Mouse (Mus musculus) forebrain, embryonic 14.5 days (tissue): Measurements from ENCODE around the gene Gm5767. TPM values are rescaled to one million over a fixed set of nuclear protein-coding genes. Genes with fewer than 3 reads are reported as not detected.

Experiments
- ATAC-seq: fragments of 200-750 bp; cut with Nextera tagmentation; 2 replicates; pipeline ENCODE4 v1.8.0; 2017; ENCODE audit warnings: mild to moderate bottlenecking, moderate library complexity
- DNase-seq: peaks from one replicate; pipeline ENCODE4 v3.0.0-alpha.2; 2015; ENCODE audit warnings: low spot score
- H3K27ac ChIP-seq: fragments of 300-500 bp; sonication (generic); 2 replicates; pipeline ENCODE4 v1.5.1; 2014; ENCODE audit warnings: low read depth, mild to moderate bottlenecking, control low read depth, low read length, moderate library complexity
- H3K27me3 ChIP-seq: fragments of 300-500 bp; sonication (generic); replicated peaks from 2 replicates; pipeline ENCODE4 v1.6.1; 2014; ENCODE audit warnings: low read length, control low read depth, mixed read lengths; ENCODE audit not compliant: control insufficient read depth, insufficient read depth
- H3K36me3 ChIP-seq: fragments of 300-500 bp; sonication (generic); 2 replicates; pipeline ENCODE4 v1.6.1; 2014; ENCODE audit warnings: low read length, control low read depth; ENCODE audit not compliant: control insufficient read depth, insufficient read depth
- H3K4me1 ChIP-seq: fragments of 300-500 bp; sonication (generic); 2 replicates; pipeline ENCODE4 v1.6.1; 2014; ENCODE audit warnings: antibody characterized with exemption, low read length, control low read depth; ENCODE audit not compliant: control insufficient read depth, insufficient read depth
- H3K4me2 ChIP-seq: fragments of 300-500 bp; sonication (generic); 2 replicates; pipeline ENCODE4 v1.6.1; 2014; ENCODE audit warnings: mild to moderate bottlenecking, control low read depth, low read length
- H3K4me3 ChIP-seq: fragments of 300-500 bp; sonication (generic); 2 replicates; pipeline ENCODE4 v1.5.1; 2014; ENCODE audit warnings: low read depth, low read length, control low read depth
- H3K9ac ChIP-seq: fragments of 300-500 bp; sonication (generic); 2 replicates; pipeline ENCODE4 v1.6.1; 2014; ENCODE audit warnings: mild to moderate bottlenecking, low read length, control low read depth, moderate library complexity
- H3K9me3 ChIP-seq: fragments of 300-500 bp; sonication (generic); replicated peaks from 2 replicates; pipeline ENCODE4 v1.6.1; 2016; ENCODE audit warnings: low read length, control low read depth, mixed read lengths; ENCODE audit not compliant: control insufficient read depth
- WGBS: fragments of 180-500 bp; shearing (Covaris S2); extraction: QIAGEN DNeasy Blood & Tissue Kit; methylation state at CpG from one replicate; pipeline ENCODE4 v1.1.7; 2014; 5-methylcytosine and 5-hydroxymethylcytosine counted together
- polyA plus RNA-seq: library from polyadenylated mRNA; unstranded; fragments of >200 nt; fragmentation: Nextera tagmentation; extraction: Ambion mirVana; gene quantifications from 2 replicates; pipeline ENCODE4 v1.2.1, GENCODE M21; 2014

Gene Gm5767
- polyA plus RNA-seq, 1 experiment from 2014 or later = not detected

GRCm38 (mm10) chr16:8711998-8712397, 31.4 kb downstream of the Gm5767 start:
- ATAC-seq (no peak), DNase-seq (no peak)
- no peak overlapping the region for H3K4me3 ChIP-seq

GRCm38 (mm10) chr16:8714851-8715250, 34.3 kb downstream of the Gm5767 start:
- no peak overlapping the region for H3K4me3 ChIP-seq
- ATAC-seq (no peak), DNase-seq (no peak)
- H3K4me2 ChIP-seq = no peak overlapping the region
- H3K36me3 ChIP-seq = peaks cover 61% of the 10 kb centered on the region
- H3K9ac ChIP-seq = no peak overlapping the region
- H3K27ac ChIP-seq = no peak overlapping the region
- no peaks in the 10 kb centered on the region for H3K9me3 ChIP-seq
- 87% methylated on average over 5 of the region's 5 CpGs for WGBS
- H3K27me3 ChIP-seq = no peaks in the 10 kb centered on the region
- no peaks in the 10 kb centered on the region for H3K4me1 ChIP-seq

More at GRCm38 (mm10) chr16:8711998-8712397, 31.4 kb downstream of the Gm5767 start:
- Histone ChIP-seq H3K27me3 (no peaks in the 10 kb centered on the region), H3K4me2 (no peak overlapping the region), H3K9me3 (no peaks in the 10 kb centered on the region), H3K4me1 (no peaks in the 10 kb centered on the region), H3K36me3 (peaks cover 88% of the 10 kb centered on the region), H3K27ac (no peak overlapping the region), H3K9ac (no peak overlapping the region)
- WGBS = 67% methylated on average over 9 of the region's 9 CpGs

DNA sequence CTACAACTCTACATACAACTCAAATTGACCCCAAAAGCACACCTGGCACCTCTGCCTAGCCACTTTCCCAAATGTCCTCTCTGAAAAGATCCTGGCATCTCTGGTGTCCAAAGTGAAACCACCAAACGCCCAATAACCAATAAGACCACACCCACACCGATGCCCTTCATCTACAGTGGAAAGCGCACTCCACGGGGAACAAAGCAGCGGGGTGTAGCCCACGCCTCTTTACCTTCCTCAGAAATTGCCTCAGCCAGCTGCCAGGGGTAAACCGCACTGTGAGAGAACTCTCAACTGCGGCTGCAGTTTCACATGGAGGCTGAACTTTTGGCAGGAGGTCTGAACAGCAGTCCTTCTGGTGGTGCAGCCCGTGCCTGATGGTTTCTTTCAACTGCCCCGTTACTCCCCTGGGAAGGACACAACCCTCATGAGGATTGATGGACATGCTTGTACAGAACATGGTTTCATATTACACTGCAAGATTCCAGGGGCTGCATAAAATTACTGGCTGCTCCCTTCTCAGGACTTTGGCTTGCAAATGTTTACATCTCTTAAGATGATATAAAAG, 35.0 kb downstream of the Gm5767 start:
- H3K4me3 ChIP-seq = no peak overlapping the region
- no peaks in the 10 kb centered on the region for H3K4me1 ChIP-seq
- DNase-seq (no peak), ATAC-seq (no peak)
- H3K27ac ChIP-seq = no peak overlapping the region
- no peaks in the 10 kb centered on the region for H3K27me3 ChIP-seq
- 80% methylated on average over 10 of the region's 10 CpGs for WGBS
- H3K9me3 ChIP-seq = no peaks in the 10 kb centered on the region
- H3K36me3 ChIP-seq = peaks cover 53% of the 10 kb centered on the region
- no peak overlapping the region for H3K9ac ChIP-seq
- no peak overlapping the region for H3K4me2 ChIP-seq

- no peaks in the 10 kb centered on the region for H3K4me1 ChIP-seq
- 82% methylated on average over 6 of the region's 6 CpGs for WGBS
These were observed 35.7 kb downstream of the Gm5767 start for GRCm38 (mm10) chr16:8716300-8716699.

DNA sequence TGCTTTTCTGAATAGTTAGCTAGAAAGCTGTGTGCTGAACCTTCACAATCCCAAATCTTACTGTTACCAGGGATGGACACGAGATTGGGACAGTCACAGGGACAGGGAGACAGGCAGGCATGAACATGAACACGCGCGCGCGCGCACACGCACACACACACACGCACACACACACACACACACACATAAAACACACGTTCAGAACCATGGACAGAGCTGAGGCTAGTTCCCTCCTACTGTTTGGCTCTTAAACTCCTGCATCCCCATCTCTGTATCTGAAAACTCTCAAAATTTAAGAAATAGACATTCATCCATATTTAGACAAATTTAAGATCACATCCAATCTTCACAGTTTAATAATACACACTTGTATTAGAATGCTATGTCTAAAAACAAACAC, 37.2 kb downstream of the Gm5767 start:
- no peak overlapping the region for H3K9ac ChIP-seq
- H3K9me3 ChIP-seq = no peaks in the 10 kb centered on the region
- peaks cover 34% of the 10 kb centered on the region for H3K36me3 ChIP-seq
- H3K4me3 ChIP-seq = no peak overlapping the region
- no peak overlapping the region for H3K27ac ChIP-seq
- no peak overlapping the region for H3K4me2 ChIP-seq
- no peak for DNase-seq
- WGBS = 93% methylated on average over 10 of the region's 10 CpGs
- H3K4me1 ChIP-seq = no peaks in the 10 kb centered on the region
- no peak for ATAC-seq
- no peaks in the 10 kb centered on the region for H3K27me3 ChIP-seq

More at GRCm38 (mm10) chr16:8716300-8716699, 35.7 kb downstream of the Gm5767 start:
- H3K4me2 ChIP-seq = no peak overlapping the region
- H3K4me3 ChIP-seq = no peak overlapping the region
- no peaks in the 10 kb centered on the region for H3K9me3 ChIP-seq
- H3K27ac ChIP-seq = no peak overlapping the region
- no peak overlapping the region for H3K9ac ChIP-seq
- H3K27me3 ChIP-seq = no peaks in the 10 kb centered on the region
- ATAC-seq = no peak
- DNase-seq = no peak
- peaks cover 46% of the 10 kb centered on the region for H3K36me3 ChIP-seq

GRCm38 (mm10) chr16:8720447-8720846, 39.9 kb downstream of the Gm5767 start:
- no peak overlapping the region for H3K27ac ChIP-seq
- H3K9ac ChIP-seq = no peak overlapping the region
- H3K36me3 ChIP-seq = peaks cover 12% of the 10 kb centered on the region
- no peaks in the 10 kb centered on the region for H3K27me3 ChIP-seq
- H3K4me1 ChIP-seq = no peaks in the 10 kb centered on the region
- WGBS = 95% methylated on average over 4 of the region's 4 CpGs
- no peak for DNase-seq
- ATAC-seq = no peak
- H3K4me3 ChIP-seq = no peak overlapping the region
- H3K9me3 ChIP-seq = no peaks in the 10 kb centered on the region
- no peak overlapping the region for H3K4me2 ChIP-seq

DNA sequence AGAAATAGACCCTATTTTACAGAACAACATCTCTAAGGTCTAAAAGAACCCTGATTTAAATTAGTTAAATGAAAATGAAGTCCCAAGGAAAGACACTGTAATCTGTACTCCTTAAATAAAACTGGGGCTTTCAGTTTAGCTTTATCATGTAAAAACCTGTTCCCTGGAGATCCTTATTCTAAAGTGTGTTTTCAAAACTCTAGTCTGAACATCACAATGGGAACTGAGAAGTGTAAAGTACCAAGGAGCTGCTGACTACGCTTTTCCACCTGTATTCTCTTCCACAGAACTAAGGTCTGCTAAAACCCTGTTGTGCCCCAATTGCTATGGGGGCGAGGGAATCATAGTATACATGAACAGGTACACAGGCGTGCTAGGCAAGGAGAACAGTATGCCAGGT, 43.5 kb downstream of the Gm5767 start:
- 0 out of 2 replicates have a peak, but pooled peaks cover 3% of the 10 kb centered on the region for H3K36me3 ChIP-seq
- H3K4me2 ChIP-seq = no peak overlapping the region
- H3K4me1 ChIP-seq = no peaks in the 10 kb centered on the region
- H3K27ac ChIP-seq = no peak overlapping the region
- no peak overlapping the region for H3K4me3 ChIP-seq
- no peak for ATAC-seq
- no peaks in the 10 kb centered on the region for H3K9me3 ChIP-seq
- no peak overlapping the region for H3K9ac ChIP-seq
- 82% methylated on average over 3 of the region's 3 CpGs for WGBS
- no peak for DNase-seq
- H3K27me3 ChIP-seq = no peaks in the 10 kb centered on the region

DNA sequence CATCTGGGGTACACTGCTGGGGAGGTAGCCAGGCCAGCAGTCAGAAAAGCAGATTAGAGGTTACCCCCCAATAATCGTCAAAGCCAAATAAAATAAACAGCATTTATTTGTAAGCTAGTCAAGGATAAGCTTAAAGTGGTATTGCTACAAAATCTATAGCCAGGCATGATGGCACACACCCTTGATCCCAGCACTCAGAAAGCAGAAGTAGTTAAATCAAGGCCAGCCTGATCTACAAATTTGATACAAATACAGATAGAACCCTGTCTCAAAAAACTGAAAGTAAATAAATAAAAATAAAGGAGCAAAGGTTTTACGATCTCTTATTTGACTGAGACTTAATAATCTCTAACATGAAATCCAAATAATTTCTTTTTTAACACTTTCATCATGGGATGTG, 45.2 kb downstream of the Gm5767 start:
- H3K4me2 ChIP-seq = no peak overlapping the region
- H3K4me3 ChIP-seq = no peak overlapping the region
- WGBS = 93% methylated on average over 2 of the region's 2 CpGs
- DNase-seq (no peak), ATAC-seq (no peak)
- no peak overlapping the region for H3K9ac ChIP-seq
- no peaks in the 10 kb centered on the region for H3K27me3 ChIP-seq
- H3K9me3 ChIP-seq = no peaks in the 10 kb centered on the region
- no peaks in the 10 kb centered on the region for H3K4me1 ChIP-seq
- 0 out of 2 replicates have a peak, but pooled peaks cover 3% of the 10 kb centered on the region for H3K36me3 ChIP-seq
- no peak overlapping the region for H3K27ac ChIP-seq

DNA sequence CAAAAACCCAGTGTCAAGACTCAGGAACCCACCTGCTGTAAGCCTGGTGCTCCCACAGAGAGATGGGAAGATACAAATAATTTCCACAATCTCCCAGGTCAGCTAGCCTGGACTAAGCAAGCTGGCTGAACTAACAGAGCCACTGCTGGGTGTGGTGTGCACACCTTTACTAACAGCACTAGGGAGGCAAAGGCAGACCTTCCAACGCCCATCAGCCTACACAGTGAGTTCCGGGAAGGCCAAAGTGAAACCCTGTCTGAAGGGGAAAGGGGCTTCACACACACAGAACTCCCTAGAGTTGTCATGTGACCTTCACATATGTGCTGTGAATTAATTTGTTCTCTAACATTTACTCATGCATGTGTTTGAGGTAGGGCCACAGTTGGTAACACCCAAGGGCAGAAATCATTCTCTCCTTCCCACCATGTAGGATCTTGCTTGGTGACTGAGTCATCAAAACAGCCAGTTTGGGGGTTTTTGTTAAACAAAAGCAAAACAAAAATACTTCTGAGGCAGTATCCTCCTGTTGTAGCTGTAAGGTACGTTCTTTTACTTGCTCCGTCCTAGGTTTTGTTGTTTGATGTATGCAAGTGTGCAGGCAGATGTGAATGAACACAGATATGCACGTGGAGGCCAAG, 47.7 kb downstream of the Gm5767 start:
- Histone ChIP-seq H3K27me3 (no peaks in the 10 kb centered on the region), H3K4me3 (no peak overlapping the region), H3K9me3 (no peaks in the 10 kb centered on the region), H3K27ac (no peak overlapping the region), H3K4me1 (no peaks in the 10 kb centered on the region; the same call in 1 of the 2 replicates), H3K4me2 (no peak overlapping the region), H3K9ac (no peak overlapping the region), H3K36me3 (no peaks in the 10 kb centered on the region)
- WGBS = 89% methylated on average over 5 of the region's 5 CpGs
- ATAC-seq = no peak
- DNase-seq = no peak
